Mouse (Mus musculus) adrenal gland, postnatal 10 days (tissue): ENCODE data around the gene Neu1. TPM values are rescaled to one million over a fixed set of nuclear protein-coding genes. Genes with fewer than 3 reads are reported as not detected.
"Not testable (repeated sequence)": the region's sequence is repeated elsewhere in the genome, so short reads cannot be mapped to it uniquely, and the experiment has no call there.

Experiments
- DNase-seq: peaks from one replicate; pipeline ENCODE4 v3.0.0; 2021; ENCODE audit warnings: mixed read lengths
- total RNA-seq, 2 experiments: library from RNA; stranded (reverse); gene quantifications; 2 replicates each; pipeline ENCODE4 v1.2.3; 2021

The Neu1 gene
- total RNA-seq, 2 experiments from 2014 or later, result 18.6 to 24.2 TPM

DNA sequence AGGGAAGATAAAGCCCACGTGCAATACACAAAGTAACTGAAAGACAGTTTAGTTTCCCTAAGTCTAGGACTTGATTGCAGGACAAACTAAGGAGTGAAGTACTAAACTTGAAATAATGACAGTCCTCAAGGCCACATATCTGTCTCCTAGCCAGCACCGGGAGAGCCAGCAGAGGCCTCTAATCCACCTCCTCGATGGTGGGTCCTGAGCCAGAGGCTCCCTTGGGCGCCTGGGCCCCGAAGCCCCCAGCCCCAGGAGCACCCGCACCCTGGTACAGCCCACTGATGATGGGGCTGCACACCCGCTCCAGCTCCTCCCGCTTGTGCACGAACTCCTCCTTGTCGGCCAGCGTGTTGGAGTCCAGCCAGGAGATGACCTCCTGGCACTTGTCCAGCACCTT lies 38.8 kb downstream of the Neu1 start, which contains the start of gene Gm20481:
Gene Gm20481 (plus strand): TSS at position 91 of the 400 bp plus-strand sequence.
- not testable (repeated sequence) for DNase-seq

DNA sequence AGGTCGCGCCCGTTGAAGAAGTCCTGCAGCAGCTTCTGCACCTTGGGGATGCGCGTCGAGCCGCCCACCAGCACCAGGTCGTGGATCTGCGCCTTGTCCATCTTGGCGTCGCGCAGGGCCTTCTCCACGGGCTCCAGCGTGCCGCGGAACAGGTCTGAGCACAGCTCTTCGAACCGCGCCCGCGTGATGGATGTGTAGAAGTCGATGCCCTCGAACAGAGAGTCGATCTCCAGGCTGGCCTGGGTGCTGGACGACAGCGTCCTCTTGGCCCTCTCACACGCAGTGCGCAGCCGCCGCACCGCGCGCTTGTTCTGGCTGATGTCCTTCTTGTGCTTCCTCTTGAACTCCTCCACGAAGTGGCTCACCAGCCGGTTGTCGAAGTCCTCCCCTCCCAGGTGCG lies 39.8 kb downstream of the Neu1 start:
- not testable (repeated sequence) for DNase-seq

DNA sequence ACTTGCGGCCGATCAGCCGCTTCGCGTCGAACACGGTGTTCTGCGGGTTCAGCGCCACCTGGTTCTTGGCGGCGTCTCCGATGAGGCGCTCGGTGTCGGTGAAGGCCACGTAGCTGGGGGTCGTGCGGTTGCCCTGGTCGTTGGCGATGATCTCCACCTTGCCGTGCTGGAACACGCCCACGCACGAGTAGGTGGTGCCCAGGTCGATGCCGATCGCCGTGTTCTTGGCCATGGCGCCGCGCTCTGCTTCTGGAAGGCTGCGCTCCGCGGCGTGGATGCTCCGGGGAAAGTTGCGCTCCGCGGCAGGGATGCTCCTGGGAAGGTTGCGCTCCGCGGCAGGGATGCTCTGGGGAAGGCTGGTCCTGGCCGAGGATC lies 40.6 kb downstream of the Neu1 start:
- not testable (repeated sequence) for DNase-seq

DNA sequence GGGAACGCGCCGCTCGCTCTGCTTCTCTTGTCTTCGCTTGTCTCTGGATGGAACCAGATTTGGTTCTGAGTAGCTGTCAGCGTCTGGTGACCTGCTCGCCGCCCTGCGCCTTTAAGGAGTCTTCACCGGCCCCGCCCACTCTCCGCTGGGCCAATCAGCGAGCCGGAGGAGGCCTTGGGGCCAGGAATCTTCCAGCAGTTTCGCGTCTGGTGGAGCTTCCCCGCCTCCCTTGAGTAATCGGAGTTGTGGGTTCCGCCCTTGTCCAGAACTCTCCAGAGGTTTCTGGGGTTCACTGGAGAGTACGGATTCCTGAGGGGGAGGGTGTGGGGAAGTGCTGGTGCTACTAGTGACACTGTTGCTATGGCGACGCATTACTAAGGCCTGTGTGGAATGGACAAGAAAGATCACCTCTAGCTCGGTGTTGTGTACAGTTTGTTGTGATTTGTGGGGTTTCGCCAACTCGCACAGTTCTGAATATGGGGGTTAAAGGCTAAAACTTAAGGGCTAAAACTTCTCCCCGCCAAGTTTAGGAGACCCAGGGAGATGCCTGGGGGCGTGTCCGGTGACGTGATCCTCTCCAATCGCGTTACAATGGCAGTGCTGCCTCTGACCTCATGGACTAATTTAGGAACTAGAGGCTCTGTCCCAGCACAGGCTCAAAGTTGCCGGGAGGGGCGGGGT lies 41.2 kb downstream of the Neu1 start, which contains the start of the genes Hspa1a and Hspa1l:
Gene Hspa1a (minus strand): TSS at position 88 of the 681 bp plus-strand sequence.
Gene Hspa1l (plus strand): TSS at position 635 of the 681 bp plus-strand sequence.
- DNase-seq, result peak; percentile 81

DNA sequence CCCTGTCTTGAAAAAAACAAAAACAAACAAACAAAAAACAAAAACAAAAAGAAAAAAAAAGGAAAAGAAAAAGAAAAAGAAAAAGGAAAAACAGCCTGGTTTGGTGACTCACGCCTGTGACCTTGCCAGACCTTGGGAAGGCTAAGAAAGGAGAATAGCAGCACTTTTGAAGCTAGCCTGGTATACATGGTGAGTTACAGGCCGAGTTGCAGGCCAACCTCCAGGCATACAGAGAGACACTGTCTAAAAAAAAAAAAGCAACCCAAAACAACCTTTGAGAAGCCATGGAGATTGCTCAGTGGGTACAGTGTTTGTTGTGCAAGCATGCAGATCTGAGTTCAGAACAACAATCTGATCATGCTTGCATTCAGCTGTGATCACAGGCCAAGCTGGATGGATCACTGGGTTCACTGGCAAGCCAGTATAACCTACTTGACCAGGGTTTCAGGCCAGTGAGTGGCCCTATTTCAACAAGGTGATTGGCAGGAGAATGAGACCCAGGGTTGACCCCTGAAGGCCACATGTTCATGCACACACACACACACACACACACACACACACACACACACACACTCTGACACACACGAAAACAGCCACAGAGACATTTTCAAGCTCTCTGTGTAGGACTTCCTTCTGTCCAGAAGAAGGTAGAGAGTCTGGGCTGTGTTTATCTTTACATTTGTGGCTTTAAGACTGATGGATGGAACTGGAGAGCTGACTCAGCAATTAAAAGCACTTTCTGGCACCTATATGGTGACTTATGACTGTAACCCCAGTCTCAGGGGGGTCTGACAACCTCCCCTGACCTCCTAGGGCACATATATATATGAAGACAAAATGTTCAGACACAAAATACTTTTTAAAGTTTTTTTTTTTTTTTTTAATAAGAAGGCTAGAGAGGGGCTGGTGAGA lies 44.8 kb downstream of the Neu1 start:
- DNase-seq, result peak; percentile 47

DNA sequence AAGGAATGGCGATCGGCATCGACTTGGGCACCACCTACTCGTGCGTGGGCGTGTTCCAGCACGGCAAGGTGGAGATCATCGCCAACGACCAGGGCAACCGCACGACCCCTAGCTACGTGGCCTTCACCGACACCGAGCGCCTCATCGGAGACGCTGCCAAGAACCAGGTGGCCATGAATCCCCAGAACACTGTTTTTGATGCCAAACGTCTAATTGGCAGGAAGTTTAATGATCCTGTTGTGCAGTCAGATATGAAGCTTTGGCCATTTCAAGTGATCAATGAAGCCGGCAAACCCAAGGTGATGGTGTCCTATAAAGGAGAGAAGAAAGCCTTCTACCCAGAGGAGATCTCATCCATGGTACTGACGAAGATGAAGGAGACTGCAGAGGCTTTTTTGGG lies 45.9 kb downstream of the Neu1 start:
- no peak for DNase-seq

DNA sequence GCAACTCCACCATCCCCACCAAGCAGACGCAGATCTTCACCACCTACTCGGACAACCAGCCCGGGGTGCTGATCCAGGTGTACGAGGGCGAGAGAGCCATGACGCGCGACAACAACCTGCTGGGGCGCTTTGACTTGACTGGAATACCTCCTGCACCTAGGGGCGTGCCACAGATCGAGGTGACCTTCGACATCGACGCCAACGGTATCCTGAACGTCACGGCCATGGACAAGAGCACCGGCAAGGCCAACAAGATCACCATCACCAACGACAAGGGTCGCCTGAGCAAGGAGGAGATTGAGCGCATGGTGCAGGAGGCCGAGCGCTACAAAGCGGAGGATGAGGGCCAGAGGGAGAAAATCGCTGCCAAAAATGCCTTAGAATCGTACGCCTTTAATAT lies 47.2 kb downstream of the Neu1 start:
- no peak for DNase-seq

DNA sequence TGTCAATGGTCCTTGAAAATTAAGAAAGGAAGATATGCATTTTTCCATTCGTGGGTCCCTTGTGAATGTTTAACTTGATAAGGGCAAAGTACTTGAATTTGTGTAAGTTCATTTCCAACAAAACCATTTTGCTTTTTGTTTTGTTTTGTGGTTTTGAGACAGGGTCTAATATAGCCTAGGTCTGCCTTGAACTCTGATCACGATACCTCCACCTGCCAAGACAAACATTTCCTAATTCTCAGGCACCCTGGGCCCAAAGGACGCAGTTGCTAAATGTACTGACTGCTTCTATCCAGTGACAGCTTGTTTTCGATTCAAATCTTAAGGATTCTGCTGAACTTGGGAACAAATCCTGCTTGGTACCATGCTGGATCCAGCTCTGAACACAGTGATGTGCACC lies 48.6 kb downstream of the Neu1 start:
- DNase-seq, result no peak

DNA sequence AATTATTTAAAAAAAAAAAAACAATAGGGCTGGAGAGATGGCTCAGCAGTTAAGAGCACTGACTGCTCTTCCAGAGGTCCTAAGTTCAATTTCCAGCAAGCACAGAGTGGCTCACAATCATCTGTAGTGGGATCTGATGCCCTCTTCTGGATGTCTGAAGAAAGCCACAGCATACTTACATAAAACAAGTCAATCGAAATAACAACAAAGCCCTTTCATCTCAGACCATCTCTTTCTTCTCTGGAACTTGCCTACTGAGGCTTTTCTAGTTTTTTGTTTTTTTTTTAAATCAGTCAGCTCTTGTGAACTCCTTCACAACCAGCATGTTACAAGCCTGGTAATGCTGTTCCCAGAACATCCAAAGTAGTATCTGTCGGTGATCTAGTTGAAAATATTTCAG lies 49.6 kb downstream of the Neu1 start:
- no peak for DNase-seq

DNA sequence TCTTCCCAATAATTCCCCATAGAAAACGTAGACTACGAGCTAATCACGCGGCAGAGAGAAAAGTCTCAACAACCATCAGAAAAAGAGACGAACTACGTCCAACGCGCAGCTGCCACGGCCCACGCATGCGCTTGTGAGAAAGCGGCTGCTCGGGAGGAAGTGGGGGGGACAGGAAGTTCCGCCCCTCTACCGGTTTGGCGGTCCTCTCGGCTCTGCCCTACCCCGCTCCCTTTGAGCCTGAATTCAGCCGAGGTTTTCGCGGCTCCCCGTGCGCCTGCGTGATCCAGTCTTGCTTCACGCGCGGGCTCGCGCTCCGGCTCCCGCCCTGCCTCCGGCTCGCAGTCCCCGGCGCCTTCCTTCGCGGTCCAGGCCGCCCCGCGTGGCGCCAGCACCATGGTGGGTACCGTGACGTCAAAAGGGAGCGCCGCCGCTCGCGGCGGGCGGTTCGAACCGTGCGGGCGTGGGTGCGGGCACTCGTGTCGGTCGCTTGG lies 50.7 kb downstream of the Neu1 start, which contains the start of gene Lsm2:
Gene Lsm2 (plus strand): TSS at position 173 of the 491 bp plus-strand sequence.
- DNase-seq, result peak; percentile 92

DNA sequence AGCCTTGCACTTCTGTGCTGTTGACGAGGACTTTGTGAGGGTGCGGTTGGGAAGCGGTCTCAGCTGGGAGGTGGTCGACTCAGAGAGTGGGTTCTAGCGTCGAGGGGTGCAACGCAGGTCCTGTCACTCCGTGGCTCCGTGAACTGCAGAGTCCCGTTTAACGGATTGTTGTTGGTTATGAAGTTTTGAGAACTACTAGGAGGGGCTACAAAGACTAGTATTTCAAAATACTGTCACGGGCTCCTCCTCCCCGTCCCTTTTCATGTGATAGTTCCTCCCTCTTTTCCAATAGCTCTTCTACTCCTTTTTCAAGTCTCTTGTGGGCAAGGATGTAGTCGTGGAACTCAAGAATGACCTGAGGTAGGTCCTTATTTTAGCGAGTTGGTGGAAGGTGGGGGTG lies 51.3 kb downstream of the Neu1 start:
- no peak for DNase-seq

DNA sequence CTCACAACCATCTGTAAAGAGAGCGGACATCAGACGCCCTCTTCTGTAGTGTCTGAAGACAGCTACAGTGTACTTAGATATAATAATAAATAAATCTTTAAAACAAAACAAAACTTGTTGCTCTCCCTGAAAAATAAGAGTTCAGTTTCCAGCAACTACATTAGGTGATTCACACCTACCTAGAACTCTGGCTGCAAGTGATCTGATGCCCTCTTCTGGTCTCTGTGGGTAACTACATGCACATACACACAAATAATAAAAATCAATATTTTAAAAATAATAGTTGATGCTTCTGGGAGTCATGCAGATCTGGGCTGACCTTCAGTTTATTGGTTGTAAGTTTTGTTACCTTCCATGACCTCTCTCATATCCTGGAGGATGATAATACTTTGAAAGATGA lies 53.2 kb downstream of the Neu1 start:
- DNase-seq, result no peak

Other genes starting within 250 kb of the Neu1 start
- 100 to 1,000 TPM in 1 of 2 experiments, 10 to 100 TPM in 1; 88.4 to 156 TPM for gene C4b, start 187.4 kb upstream of the Neu1 start, total RNA-seq
- 1,000 to 10,000 TPM; 2,477 to 2,588 TPM for gene Cyp21a1, start 126.7 kb upstream of the Neu1 start, total RNA-seq
- 10 to 100 TPM; 31.8 to 33.0 TPM for gene Stk19, start 94.3 kb upstream of the Neu1 start, total RNA-seq
- gene Dxo, start 94.2 kb upstream of the Neu1 start, total RNA-seq, result 10 to 100 TPM; 45.1 to 52.2 TPM
- 10 to 100 TPM; 49.2 to 60.8 TPM for gene Skiv2l, start 81.0 kb upstream of the Neu1 start, total RNA-seq
- 10 to 100 TPM; 44.2 to 48.4 TPM for gene Nelfe, start 80.9 kb upstream of the Neu1 start, total RNA-seq
- gene Cfb, start 68.7 kb upstream of the Neu1 start, total RNA-seq, result 100 to 1,000 TPM; 158 to 363 TPM
- gene Zbtb12, start 51.8 kb upstream of the Neu1 start, total RNA-seq, result 10 to 100 TPM; 13.5 to 17.8 TPM
- under 1 TPM in 1 of 2 experiments, not detected in 1; 0.21 TPM for gene Gm20547, start 49.2 kb upstream of the Neu1 start, total RNA-seq
- 10 to 100 TPM; 41.1 TPM for gene C2, start 33.0 kb upstream of the Neu1 start, total RNA-seq
- 100 to 1,000 TPM; 113 to 137 TPM for gene Ehmt2, start 32.8 kb upstream of the Neu1 start, total RNA-seq
- gene Slc44a4, start 16.8 kb upstream of the Neu1 start, total RNA-seq, result 1 to 10 TPM in 1 of 2 experiments, under 1 TPM in 1; 1.00 to 1.2 TPM
- 10 to 100 TPM; 16.4 to 32.9 TPM for gene Hspa1b, start 28.0 kb downstream of the Neu1 start, total RNA-seq
- gene Gm20481, start 38.7 kb downstream of the Neu1 start, total RNA-seq, result not detected
- gene Hspa1a, start 40.9 kb downstream of the Neu1 start, total RNA-seq, result 10 to 100 TPM in 1 of 2 experiments, 1 to 10 TPM in 1; 7.3 to 13.6 TPM
- gene Hspa1l, start 41.5 kb downstream of the Neu1 start, total RNA-seq, result 1 to 10 TPM in 1 of 2 experiments, under 1 TPM in 1; 0.75 to 1.4 TPM
- 10 to 100 TPM; 39.0 to 42.8 TPM for gene Lsm2, start 50.6 kb downstream of the Neu1 start, total RNA-seq
- 10 to 100 TPM; 56.5 to 63.0 TPM for gene Vars, start 69.7 kb downstream of the Neu1 start, total RNA-seq
- 1 to 10 TPM in 1 of 2 experiments, under 1 TPM in 1; 0.72 to 1.5 TPM for gene Vwa7, start 85.3 kb downstream of the Neu1 start, total RNA-seq
- 1 to 10 TPM; 1.1 to 1.6 TPM for gene Sapcd1, start 96.8 kb downstream of the Neu1 start, total RNA-seq
- gene Msh5, start 115.5 kb downstream of the Neu1 start, total RNA-seq, result 1 to 10 TPM; 2.3 to 5.0 TPM
- 100 to 1,000 TPM in 1 of 2 experiments, 10 to 100 TPM in 1; 95.6 to 105 TPM for gene Clic1, start 118.7 kb downstream of the Neu1 start, total RNA-seq
- 10 to 100 TPM; 35.2 to 51.7 TPM for gene Ddah2, start 127.8 kb downstream of the Neu1 start, total RNA-seq
- gene Ly6g6c, start 134.1 kb downstream of the Neu1 start, total RNA-seq, result not detected
- under 1 TPM; 0.24 to 0.30 TPM for gene Mpig6b, start 134.9 kb downstream of the Neu1 start, total RNA-seq
- gene Ly6g6e, start 145.6 kb downstream of the Neu1 start, total RNA-seq, result under 1 TPM in 1 of 2 experiments, not detected in 1; 0.27 TPM
- gene Ly6g6d, start 146.8 kb downstream of the Neu1 start, total RNA-seq, result 1 to 10 TPM; 1.1 to 2.2 TPM
- under 1 TPM in 1 of 2 experiments, not detected in 1; 0.48 TPM for gene Ly6g6f, start 154.4 kb downstream of the Neu1 start, total RNA-seq
- gene Abhd16a, start 158.0 kb downstream of the Neu1 start, total RNA-seq, result 10 to 100 TPM; 77.2 to 91.4 TPM
- not detected for gene Ly6g5c, start 177.0 kb downstream of the Neu1 start, total RNA-seq
- gene Ly6g5b, start 184.2 kb downstream of the Neu1 start, total RNA-seq, result under 1 TPM; 0.30 to 0.91 TPM
- gene Gpank1, start 190.2 kb downstream of the Neu1 start, total RNA-seq, result 10 to 100 TPM; 10.8 to 11.4 TPM
- 100 to 1,000 TPM; 198 to 200 TPM for gene Csnk2b, start 190.8 kb downstream of the Neu1 start, total RNA-seq
- 10 to 100 TPM; 26.0 to 28.5 TPM for gene D17H6S53E, start 195.1 kb downstream of the Neu1 start, total RNA-seq
- gene Apom, start 200.8 kb downstream of the Neu1 start, total RNA-seq, result 100 to 1,000 TPM in 1 of 2 experiments, 10 to 100 TPM in 1; 44.8 to 115 TPM
- 100 to 1,000 TPM; 300 to 349 TPM for gene Bag6, start 203.9 kb downstream of the Neu1 start, total RNA-seq
- gene Prrc2a, start 233.6 kb downstream of the Neu1 start, total RNA-seq, result 100 to 1,000 TPM; 182 to 212 TPM
- 1 to 10 TPM; 6.6 to 6.8 TPM for gene Aif1, start 244.8 kb downstream of the Neu1 start, total RNA-seq